Mouse (Mus musculus): Measurements from ENCODE around the gene Rab40b. TPM values are rescaled to one million over a fixed set of nuclear protein-coding genes. Genes with fewer than 3 reads are reported as not detected.
A peak's percentile ranks its signal among the peaks of the same experiment; 100 is the strongest.

Rab40b gene
- polyA plus RNA-seq (2014; fragmentation: Nextera tagmentation; extraction: Ambion mirVana): 2.5 and 3.3 TPM in 2 replicates

GRCm38 (mm10) chr11:121387750-121388553 is at the start of gene Rab40b:
Gene Rab40b (minus strand): TSS chr11:121388251.
- no peak within 1 kb of the TSS for H3K27ac ChIP-seq (replicated peaks; ENCODE audit: low read depth, low read length)
- 1% methylated on average over 61 of the region's 61 CpGs for WGBS
- ATAC-seq (ENCODE audit: insufficient number of reproducible peaks, low FRiP score, low TSS enrichment, low read depth): peak; percentile 99

GRCm38 (mm10) chr11:121437236-121437635 is 49.2 kb upstream of the Rab40b start:
- Histone ChIP-seq H3K27ac (replicated peaks; ENCODE audit: low read depth, low read length) (no peak overlapping the region), H3K9me3 (ENCODE audit: control insufficient read depth, low read length) (no peaks in the 10 kb centered on the region), H3K4me2 (ENCODE audit: low read depth, severe bottlenecking) (no peak overlapping the region), H3K4me3 (ENCODE audit: low read depth, low read length) (no peak overlapping the region), H3K9ac (ENCODE audit: low read length) (no peak overlapping the region), H3K4me1 (ENCODE audit: control insufficient read depth, insufficient read depth, low read length) (peaks cover 7% of the 10 kb centered on the region; the same call in 1 of the 2 replicates), H3K36me3 (ENCODE audit: control insufficient read depth, insufficient read depth, low read length) (no peaks in the 10 kb centered on the region), H3K27me3 (ENCODE audit: control insufficient read depth, insufficient read depth, low read length) (no peaks in the 10 kb centered on the region)
- DNase-seq (ENCODE audit: low spot score) (no peak), ATAC-seq (ENCODE audit: insufficient number of reproducible peaks, low FRiP score, low TSS enrichment, low read depth) (no peak)
- WGBS: 79% methylated on average over 5 of the region's 5 CpGs

More at GRCm38 (mm10) chr11:121387750-121388553, at the start of gene Rab40b:
- Histone ChIP-seq H3K4me1 (ENCODE audit: control insufficient read depth, insufficient read depth, low read length) (0 out of 2 replicates have a peak, but pooled peaks cover 5% of the 10 kb centered on the region), H3K4me3 (ENCODE audit: low read depth, low read length) (peak within 1 kb of the TSS; percentile 65), H3K36me3 (ENCODE audit: control insufficient read depth, insufficient read depth, low read length) (no peaks in the 10 kb centered on the region), H3K4me2 (ENCODE audit: low read depth, severe bottlenecking) (peak within 1 kb of the TSS; percentile 94), H3K9me3 (ENCODE audit: control insufficient read depth, low read length) (no peaks in the 10 kb centered on the region), H3K27me3 (ENCODE audit: control insufficient read depth, insufficient read depth, low read length) (peaks cover 7% of the 10 kb centered on the region), H3K9ac (ENCODE audit: low read length) (peak within 1 kb of the TSS; percentile 52; the same call in 1 of the 2 replicates)
- DNase-seq (ENCODE audit: low spot score): peak; percentile 95

GRCm38 (mm10) chr11:121434156-121435155 is 46.4 kb upstream of the Rab40b start, which contains the start of gene Fn3k:
Gene Fn3k (plus strand): TSS chr11:121434913.
- 9% methylated on average over 30 of the region's 30 CpGs for WGBS
- DNase-seq (ENCODE audit: low spot score): peak; percentile 79

GRCm38 (mm10) chr11:121433397-121433796 is 45.3 kb upstream of the Rab40b start:
- H3K4me3 ChIP-seq (ENCODE audit: low read depth, low read length): no peak overlapping the region
- no peaks in the 10 kb centered on the region for H3K9me3 ChIP-seq (ENCODE audit: control insufficient read depth, low read length)
- peaks cover 4% of the 10 kb centered on the region; the same call in 1 of the 2 replicates for H3K4me1 ChIP-seq (ENCODE audit: control insufficient read depth, insufficient read depth, low read length)
- ATAC-seq (ENCODE audit: insufficient number of reproducible peaks, low FRiP score, low TSS enrichment, low read depth): no peak
- 82% methylated on average over 4 of the region's 4 CpGs for WGBS
- no peaks in the 10 kb centered on the region for H3K36me3 ChIP-seq (ENCODE audit: control insufficient read depth, insufficient read depth, low read length)
- DNase-seq (ENCODE audit: low spot score): no peak
- no peak overlapping the region for H3K9ac ChIP-seq (ENCODE audit: low read length)
- H3K4me2 ChIP-seq (ENCODE audit: low read depth, severe bottlenecking): no peak overlapping the region
- H3K27ac ChIP-seq (replicated peaks; ENCODE audit: low read depth, low read length): no peak overlapping the region
- no peaks in the 10 kb centered on the region for H3K27me3 ChIP-seq (ENCODE audit: control insufficient read depth, insufficient read depth, low read length)

More at GRCm38 (mm10) chr11:121434156-121435155, 46.4 kb upstream of the Rab40b start, which contains the start of gene Fn3k:
- H3K4me1 ChIP-seq (ENCODE audit: control insufficient read depth, insufficient read depth, low read length): peaks cover 4% of the 10 kb centered on the region; the same call in 1 of the 2 replicates
- peak within 1 kb of the TSS; percentile 29 for H3K4me3 ChIP-seq (ENCODE audit: low read depth, low read length)
- H3K27me3 ChIP-seq (ENCODE audit: control insufficient read depth, insufficient read depth, low read length): no peaks in the 10 kb centered on the region
- no peaks in the 10 kb centered on the region for H3K9me3 ChIP-seq (ENCODE audit: control insufficient read depth, low read length)
- no peaks in the 10 kb centered on the region for H3K36me3 ChIP-seq (ENCODE audit: control insufficient read depth, insufficient read depth, low read length)
- H3K9ac ChIP-seq (ENCODE audit: low read length): peak within 1 kb of the TSS; percentile 19; the same call in 1 of the 2 replicates
- peak within 1 kb of the TSS; percentile 76 for H3K4me2 ChIP-seq (ENCODE audit: low read depth, severe bottlenecking)
- peak; percentile 88 for ATAC-seq (ENCODE audit: insufficient number of reproducible peaks, low FRiP score, low TSS enrichment, low read depth)
- H3K27ac ChIP-seq (replicated peaks; ENCODE audit: low read depth, low read length): no peak within 1 kb of the TSS

GRCm38 (mm10) chr11:121421553-121422173 is 33.6 kb upstream of the Rab40b start:
- H3K4me1 ChIP-seq (ENCODE audit: control insufficient read depth, insufficient read depth, low read length): no peaks in the 10 kb centered on the region
- ATAC-seq (ENCODE audit: insufficient number of reproducible peaks, low FRiP score, low TSS enrichment, low read depth) (no peak), DNase-seq (ENCODE audit: low spot score) (no peak)
- no peaks in the 10 kb centered on the region for H3K9me3 ChIP-seq (ENCODE audit: control insufficient read depth, low read length)
- H3K9ac ChIP-seq (ENCODE audit: low read length): peak overlapping the region; percentile 55
- H3K4me3 ChIP-seq (ENCODE audit: low read depth, low read length): peak overlapping the region; percentile 78
- H3K4me2 ChIP-seq (ENCODE audit: low read depth, severe bottlenecking): peak overlapping the region; percentile 79
- no peaks in the 10 kb centered on the region for H3K27me3 ChIP-seq (ENCODE audit: control insufficient read depth, insufficient read depth, low read length)
- no peak overlapping the region for H3K27ac ChIP-seq (replicated peaks; ENCODE audit: low read depth, low read length)
- WGBS: 1% methylated on average over 28 of the region's 28 CpGs
- no peaks in the 10 kb centered on the region for H3K36me3 ChIP-seq (ENCODE audit: control insufficient read depth, insufficient read depth, low read length)

- H3K27me3 ChIP-seq (ENCODE audit: control insufficient read depth, insufficient read depth, low read length): no peaks in the 10 kb centered on the region
- H3K9ac ChIP-seq (ENCODE audit: low read length): peak within 1 kb of the TSS; percentile 55
- DNase-seq (ENCODE audit: low spot score) (peak; percentile 99), ATAC-seq (ENCODE audit: insufficient number of reproducible peaks, low FRiP score, low TSS enrichment, low read depth) (peak; percentile 100)
- H3K36me3 ChIP-seq (ENCODE audit: control insufficient read depth, insufficient read depth, low read length): no peaks in the 10 kb centered on the region
- no peak within 1 kb of the TSS for H3K27ac ChIP-seq (replicated peaks; ENCODE audit: low read depth, low read length)
- H3K4me1 ChIP-seq (ENCODE audit: control insufficient read depth, insufficient read depth, low read length): no peaks in the 10 kb centered on the region
- 2% methylated on average over 28 of the region's 28 CpGs for WGBS
- no peaks in the 10 kb centered on the region for H3K9me3 ChIP-seq (ENCODE audit: control insufficient read depth, low read length)
- H3K4me2 ChIP-seq (ENCODE audit: low read depth, severe bottlenecking): peak within 1 kb of the TSS; percentile 79
- H3K4me3 ChIP-seq (ENCODE audit: low read depth, low read length): peak within 1 kb of the TSS; percentile 78
These were observed 32.9 kb upstream of the Rab40b start, which contains the start of gene Fn3krp for GRCm38 (mm10) chr11:121420830-121421552. Gene Fn3krp (plus strand): TSS chr11:121421401.

- Histone ChIP-seq H3K27ac (replicated peaks; ENCODE audit: low read depth, low read length) (no peak overlapping the region), H3K36me3 (ENCODE audit: control insufficient read depth, insufficient read depth, low read length) (no peaks in the 10 kb centered on the region), H3K4me1 (ENCODE audit: control insufficient read depth, insufficient read depth, low read length) (no peaks in the 10 kb centered on the region), H3K4me2 (ENCODE audit: low read depth, severe bottlenecking) (peak overlapping the region; percentile 79), H3K4me3 (ENCODE audit: low read depth, low read length) (no peak overlapping the region; the same call in 1 of the 2 replicates), H3K9me3 (ENCODE audit: control insufficient read depth, low read length) (no peaks in the 10 kb centered on the region), H3K27me3 (ENCODE audit: control insufficient read depth, insufficient read depth, low read length) (no peaks in the 10 kb centered on the region), H3K9ac (ENCODE audit: low read length) (no peak overlapping the region)
- DNase-seq (ENCODE audit: low spot score) (no peak), ATAC-seq (ENCODE audit: insufficient number of reproducible peaks, low FRiP score, low TSS enrichment, low read depth) (no peak)
- WGBS: 61% methylated on average over 5 of the region's 5 CpGs
These were observed 32.3 kb upstream of the Rab40b start for GRCm38 (mm10) chr11:121420379-121420778.
